In the genomic region with DNA sequence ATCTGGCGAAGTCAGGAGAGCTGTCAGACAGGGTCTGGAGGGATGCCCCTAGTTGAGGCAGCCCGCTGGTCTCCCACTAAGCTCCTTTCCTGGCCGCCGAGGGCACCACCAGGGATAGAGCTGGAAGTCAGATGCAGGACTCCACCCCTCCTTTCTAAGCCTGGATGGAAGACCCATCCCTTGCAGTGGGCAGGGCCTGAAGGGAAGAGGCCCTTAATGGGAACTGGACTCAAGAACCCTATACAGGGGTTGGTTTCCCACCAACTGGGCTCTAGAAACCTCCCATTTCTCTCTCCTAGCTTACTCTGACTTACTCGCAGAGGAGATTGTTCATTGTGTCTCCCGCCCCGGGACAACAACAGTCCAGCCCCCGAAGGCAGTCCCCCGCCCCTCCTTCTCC, we compare ENCODE assay signal across 10 mouse cellular contexts. TPM values are rescaled to one million over a fixed set of nuclear protein-coding genes. Genes with fewer than 3 reads are reported as not detected.
DNase-seq lines count a peak whose midpoint lies in the region; ATAC-seq and TF ChIP-seq lines count a peak whose summit lies in the region.
"Had no signal": no experiment of that assay in that cellular context is flagged by ENCODE, and none has a peak within 500 bp of the region (broad histone marks: within the 10 kb centered on the region; RNA-seq: fewer than 3 reads in every experiment).

No protein-coding gene starts in this region.

- peaks cover 30% of the 10 kb centered on the region for H3K27me3 ChIP-seq in hindbrain, postnatal 0 days (ENCODE audit: insufficient read depth, low read length)
- peaks cover 26% of the 10 kb centered on the region for H3K27me3 ChIP-seq in liver, embryonic 16.5 days (ENCODE audit: control insufficient read depth, insufficient read depth, low read depth, low read length)

- 5% methylated on average over 8 of the region's 9 CpGs for WGBS in hindbrain, postnatal 0 days
- WGBS in liver, embryonic 16.5 days (ENCODE audit: insufficient replicate concordance): 18% methylated on average over 9 of the region's 9 CpGs

- no peak overlapping the region; the same call in 1 of the 2 replicates for H3K9ac ChIP-seq in ES-E14 (ENCODE audit: insufficient read depth, low read depth, low read length, poor library complexity, severe bottlenecking)
- no peak overlapping the region; the same call in 1 of the 2 replicates for H3K9ac ChIP-seq in hindbrain, postnatal 0 days (replicated peaks; ENCODE audit: low read length)
- H3K9ac ChIP-seq in liver, embryonic 16.5 days (ENCODE audit: low read depth, low read length): no peak overlapping the region

- H3K27ac ChIP-seq in ES-E14 (ENCODE audit: insufficient read depth, low read depth, low read length, poor library complexity, severe bottlenecking): no peak overlapping the region
- H3K27ac ChIP-seq in hindbrain, postnatal 0 days: no peak overlapping the region
- no peak overlapping the region for H3K27ac ChIP-seq in liver, embryonic 16.5 days (ENCODE audit: low read length)

- intact Hi-C loops in heart, postnatal 36 days (cut with DNase I): no loop called here

- peak overlapping the region; percentile 61 for H3K4me2 ChIP-seq in hindbrain, postnatal 0 days (ENCODE audit: low read depth, low read length)
- peak overlapping the region; percentile 48 for H3K4me2 ChIP-seq in liver, embryonic 16.5 days (ENCODE audit: low read depth, low read length)

- H3K4me3 ChIP-seq in ES-E14 (ENCODE audit: insufficient read depth in 1 of 2, low read depth in 1 of 2, low read length in 2 of 2, poor library complexity in 1 of 2, severe bottlenecking in 1 of 2): peak overlapping the region; percentile 63 to 70
- peak overlapping the region; percentile 33 for H3K4me3 ChIP-seq in hindbrain, postnatal 0 days (ENCODE audit: low read length)
- H3K4me3 ChIP-seq in liver, embryonic 16.5 days (ENCODE audit: low read depth, low read length): peak overlapping the region; percentile 54

- no peak for ATAC-seq in hindbrain, postnatal 0 days
- ATAC-seq in liver, embryonic 16.5 days (ENCODE audit: low read depth): no peak; the same call in 1 of the 2 replicates
- ATAC-seq: activated CD4-positive, CD25-positive, alpha-beta regulatory T cell, adult 4 months had no signal

- peak; percentile 88 for DNase-seq in heart, adult 11 months
- DNase-seq in heart, postnatal 36 days: no peak
- no peak for DNase-seq in ES-E14 (ENCODE audit: low read depth, low spot score)
- no peak for DNase-seq in hindbrain, postnatal 0 days (ENCODE audit: low spot score)
- DNase-seq in layer of hippocampus, adult 11-12 months (ENCODE audit: low spot score): no peak
- DNase-seq in left cerebral cortex, adult 11 months (ENCODE audit: low spot score): no peak
- DNase-seq in T-cell, adult 2 months (ENCODE audit: low spot score): no peak
- DNase-seq: cerebellum, postnatal 10 days had no signal

- H3K4me1 ChIP-seq in ES-E14 (ENCODE audit: control insufficient read depth in 2 of 2, insufficient read depth in 2 of 2, low read length in 2 of 2, poor library complexity in 1 of 2): peaks cover 9 to 24% of the 10 kb centered on the region in 2 experiments; a peak in 3 of 4 replicates
- 0 out of 2 replicates have a peak, but pooled peaks cover 6% of the 10 kb centered on the region for H3K4me1 ChIP-seq in hindbrain, postnatal 0 days (ENCODE audit: insufficient read depth, low read length)
- H3K4me1 ChIP-seq in liver, embryonic 16.5 days (ENCODE audit: control insufficient read depth, low read depth, low read length): peaks cover 10% of the 10 kb centered on the region

- no peaks in the 10 kb centered on the region for H3K9me3 ChIP-seq in ES-E14 (ENCODE audit: control insufficient read depth, insufficient read depth, low read depth, low read length)
- no peaks in the 10 kb centered on the region for H3K9me3 ChIP-seq in hindbrain, postnatal 0 days (ENCODE audit: low read length)
- H3K9me3 ChIP-seq in liver, embryonic 16.5 days (replicated peaks; ENCODE audit: control insufficient read depth, low read length): no peaks in the 10 kb centered on the region

- no peaks in the 10 kb centered on the region for H3K36me3 ChIP-seq in ES-E14 (ENCODE audit: control insufficient read depth, insufficient read depth, low read length, poor library complexity, severe bottlenecking)
- H3K36me3 ChIP-seq in hindbrain, postnatal 0 days (ENCODE audit: insufficient read depth, low read length): no peaks in the 10 kb centered on the region
- H3K36me3 ChIP-seq in liver, embryonic 16.5 days (ENCODE audit: control insufficient read depth, insufficient read depth): no peaks in the 10 kb centered on the region

- in situ Hi-C loops in ES-E14 (cut with MboI; ENCODE audit: low sequenced_read_pairs in 2 of 2, unreplicated experiment in 2 of 2): no loop called here

- no peak for TF ChIP-seq CTCF in hindbrain, postnatal 0 days (IDR thresholded peaks at IDR 0.05; ENCODE audit: low read depth)

TF ChIP-seq in ES-E14, 5 proteins besides CTCF, POLR2A, EP300 and RAD21:
- TF ChIP-seq HCFC1 (IDR thresholded peaks at IDR 0.05; ENCODE audit: borderline replicate concordance, insufficient read depth, low read length): no peak
TF ChIP-seq in ES-E14: peak in this region for 0.

RNA-seq across cellular contexts. Expression of a gene that starts 0.8 kb away (rescaled TPM):
- total RNA-seq in heart, postnatal 36 days (2021): not detected
- 1.1 and 1.5 TPM in 2 replicates for total RNA-seq in ES-E14 (2012; rRNA removed)
- 0.68 and 0.86 TPM in 2 replicates for total RNA-seq in hindbrain, postnatal 0 days (2014; rRNA removed)
- polyA plus RNA-seq in hindbrain, postnatal 0 days (2015; fragmentation: Nextera tagmentation; extraction: Ambion mirVana): 0.32 and 0.74 TPM in 2 replicates
- polyA plus RNA-seq in liver, embryonic 16.5 days (2015; fragmentation: Nextera tagmentation; extraction: Ambion mirVana): 0.65 and 0.86 TPM in 2 replicates
- polyA plus RNA-seq: activated CD4-positive, CD25-positive, alpha-beta regulatory T cell, adult 4 months had no signal

RNA-seq across cellular contexts. Expression of a gene that starts 30.6 kb away (rescaled TPM):
- total RNA-seq in heart, postnatal 36 days (2021): 10 to 100 TPM; 59.6 to 63.7 TPM
- 6.1 and 7.7 TPM in 2 replicates for total RNA-seq in ES-E14 (2012; rRNA removed)
- 12.2 and 18.0 TPM in 2 replicates for total RNA-seq in hindbrain, postnatal 0 days (2014; rRNA removed)
- polyA plus RNA-seq in hindbrain, postnatal 0 days (2015; fragmentation: Nextera tagmentation; extraction: Ambion mirVana): 15.5 and 16.3 TPM in 2 replicates
- 30.5 and 32.8 TPM in 2 replicates for polyA plus RNA-seq in liver, embryonic 16.5 days (2015; fragmentation: Nextera tagmentation; extraction: Ambion mirVana)

RNA-seq across cellular contexts. Expression of a gene that starts 59.3 kb away (rescaled TPM):
- 1 to 10 TPM in 1 of 2 experiments, under 1 TPM in 1; 0.46 to 1.1 TPM for total RNA-seq in heart, postnatal 36 days (2021)
- 0.11 and 0.31 TPM in 2 replicates for total RNA-seq in ES-E14 (2012; rRNA removed)
- 1.7 and 3.0 TPM in 2 replicates for total RNA-seq in hindbrain, postnatal 0 days (2014; rRNA removed)
- polyA plus RNA-seq in hindbrain, postnatal 0 days (2015; fragmentation: Nextera tagmentation; extraction: Ambion mirVana): 1.00 and 1.2 TPM in 2 replicates
- polyA plus RNA-seq in liver, embryonic 16.5 days (2015; fragmentation: Nextera tagmentation; extraction: Ambion mirVana): 0.61 and 0.74 TPM in 2 replicates
- polyA plus RNA-seq: activated CD4-positive, CD25-positive, alpha-beta regulatory T cell, adult 4 months had no signal
